Mouse (Mus musculus) kidney, embryonic 14.5 days (tissue): ENCODE measurements around the gene Rrp1b. TPM values are rescaled to one million over a fixed set of nuclear protein-coding genes. Genes with fewer than 3 reads are reported as not detected.

Source experiments
- ATAC-seq: fragments of 200-750 bp; cut with Nextera tagmentation; 2 replicates; pipeline ENCODE4 v1.8.0; 2017; ENCODE audit warnings: moderate number of reproducible peaks, mild to moderate bottlenecking, moderate TSS enrichment, moderate library complexity; ENCODE audit not compliant: low FRiP score, low TSS enrichment
- H3K27ac ChIP-seq: fragments of 300-500 bp; sonication (generic); 2 replicates; pipeline ENCODE4 v1.5.1; 2014; ENCODE audit warnings: low read depth, mild to moderate bottlenecking, low read length, moderate library complexity, mixed read lengths
- H3K27me3 ChIP-seq: fragments of 300-500 bp; sonication (generic); 2 replicates; pipeline ENCODE4 v1.6.1; 2014; ENCODE audit warnings: mild to moderate bottlenecking, low read length; ENCODE audit not compliant: control insufficient read depth, insufficient read depth
- H3K36me3 ChIP-seq: fragments of 300-500 bp; sonication (generic); 2 replicates; pipeline ENCODE4 v1.6.1; 2014; ENCODE audit warnings: low read length, mixed read lengths; ENCODE audit not compliant: control insufficient read depth, insufficient read depth
- H3K4me1 ChIP-seq: fragments of 300-500 bp; sonication (generic); 2 replicates; pipeline ENCODE4 v1.6.1; 2014; ENCODE audit warnings: low read length, mixed read lengths; ENCODE audit not compliant: control insufficient read depth, insufficient read depth
- H3K4me2 ChIP-seq: fragments of 300-500 bp; sonication (generic); replicated peaks from 2 replicates; pipeline ENCODE4 v1.6.1; 2014; ENCODE audit warnings: low read depth, mild to moderate bottlenecking, low read length
- H3K4me3 ChIP-seq: fragments of 300-500 bp; sonication (generic); 2 replicates; pipeline ENCODE4 v1.5.1; 2014; ENCODE audit warnings: mild to moderate bottlenecking, low read length
- H3K9ac ChIP-seq: fragments of 300-500 bp; sonication (generic); 2 replicates; pipeline ENCODE4 v1.6.1; 2014; ENCODE audit warnings: low read depth, mild to moderate bottlenecking, low read length, moderate library complexity
- H3K9me3 ChIP-seq: fragments of 300-500 bp; sonication (generic); 2 replicates; pipeline ENCODE4 v1.6.1; 2016; ENCODE audit warnings: low read length; ENCODE audit not compliant: control insufficient read depth
- WGBS: fragments of 180-500 bp; shearing (Covaris S2); extraction: QIAGEN DNeasy Blood & Tissue Kit; methylation state at CpG from one replicate; pipeline ENCODE4 v1.1.7; 2014; 5-methylcytosine and 5-hydroxymethylcytosine counted together
- polyA plus RNA-seq: library from polyadenylated mRNA; unstranded; fragments of >200 nt; fragmentation: Nextera tagmentation; extraction: Ambion mirVana; gene quantifications from 2 replicates; pipeline ENCODE4 v1.2.1, GENCODE M21; 2014

The Rrp1b gene
- polyA plus RNA-seq, 1 experiment from 2014 or later, result 77.5 TPM

DNA sequence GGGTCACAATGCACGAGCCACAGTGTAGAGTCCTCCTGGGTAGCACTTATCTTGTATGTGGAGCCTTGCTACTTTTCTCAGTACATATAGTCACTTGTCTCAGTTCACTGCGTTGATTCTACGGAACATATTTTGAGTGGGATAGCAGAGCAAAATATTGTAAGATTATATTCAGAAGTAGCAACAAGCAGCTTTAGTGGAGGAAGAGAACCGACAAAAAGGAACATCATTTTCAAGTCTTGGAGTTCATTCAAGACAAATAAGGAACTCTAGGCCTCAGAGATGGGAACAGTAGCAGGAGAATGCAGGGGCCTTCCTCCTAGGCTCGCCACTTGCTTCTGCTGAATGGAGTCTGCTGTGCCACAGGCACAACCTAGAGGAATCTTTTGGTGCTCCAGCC is 10.6 kb downstream of the Rrp1b start:
- Histone ChIP-seq H3K4me1 (no peaks in the 10 kb centered on the region), H3K4me2 (no peak overlapping the region), H3K9ac (no peak overlapping the region), H3K27me3 (no peaks in the 10 kb centered on the region), H3K36me3 (peaks cover 52% of the 10 kb centered on the region), H3K9me3 (no peaks in the 10 kb centered on the region), H3K27ac (no peak overlapping the region), H3K4me3 (no peak overlapping the region)
- 91% methylated on average over 5 of the region's 5 CpGs for WGBS
- ATAC-seq, result no peak

DNA sequence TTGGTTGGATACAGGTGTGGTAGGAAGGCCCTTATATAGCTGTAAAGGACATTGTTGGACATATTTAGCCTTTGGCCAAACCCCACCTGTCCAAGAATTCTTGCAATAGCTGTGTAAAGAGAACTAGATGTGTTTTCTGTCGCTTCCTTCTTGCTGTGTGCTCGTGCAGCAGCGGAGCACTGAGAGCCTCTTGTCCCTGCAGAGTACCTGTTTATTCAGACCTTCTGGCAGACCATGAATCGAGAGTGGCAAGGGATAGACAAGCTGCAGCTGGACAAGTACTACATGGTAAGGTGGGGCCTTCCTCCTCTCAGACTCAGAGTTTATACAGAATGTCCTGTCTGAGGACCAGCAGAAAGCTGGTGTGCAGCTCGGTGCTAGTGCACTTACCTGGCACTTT is 12.5 kb downstream of the Rrp1b start:
- Histone ChIP-seq H3K9me3 (no peaks in the 10 kb centered on the region), H3K27me3 (no peaks in the 10 kb centered on the region), H3K27ac (no peak overlapping the region), H3K4me1 (no peaks in the 10 kb centered on the region), H3K4me2 (no peak overlapping the region), H3K4me3 (no peak overlapping the region), H3K36me3 (peaks cover 70% of the 10 kb centered on the region), H3K9ac (no peak overlapping the region)
- WGBS, result 87% methylated on average over 5 of the region's 5 CpGs
- no peak for ATAC-seq

DNA sequence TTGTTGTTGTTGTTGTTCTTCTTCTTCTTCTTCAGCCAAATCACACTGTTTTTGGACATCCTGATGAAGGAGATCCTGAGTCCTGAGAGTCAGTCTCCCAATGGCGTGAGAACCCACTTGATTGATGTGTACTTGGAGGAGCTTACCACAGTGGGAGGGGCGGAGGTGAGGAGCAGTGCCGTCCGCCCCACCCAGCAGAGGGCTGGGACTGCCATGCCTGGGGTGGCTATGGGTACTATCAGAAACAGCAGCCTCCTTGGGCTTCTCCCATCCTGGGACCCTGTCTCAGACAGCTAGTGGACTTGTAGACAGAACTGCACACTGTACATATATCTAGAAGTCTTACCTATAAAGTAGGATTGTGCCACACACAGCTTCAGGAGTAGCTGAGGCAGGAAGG is 14.0 kb downstream of the Rrp1b start:
- H3K27ac ChIP-seq, result no peak overlapping the region
- H3K4me2 ChIP-seq, result no peak overlapping the region
- H3K4me3 ChIP-seq, result no peak overlapping the region
- H3K27me3 ChIP-seq, result no peaks in the 10 kb centered on the region
- H3K36me3 ChIP-seq, result peaks cover 85% of the 10 kb centered on the region
- no peak overlapping the region for H3K9ac ChIP-seq
- no peaks in the 10 kb centered on the region for H3K4me1 ChIP-seq
- ATAC-seq, result no peak
- WGBS, result 89% methylated on average over 4 of the region's 4 CpGs
- no peaks in the 10 kb centered on the region for H3K9me3 ChIP-seq

DNA sequence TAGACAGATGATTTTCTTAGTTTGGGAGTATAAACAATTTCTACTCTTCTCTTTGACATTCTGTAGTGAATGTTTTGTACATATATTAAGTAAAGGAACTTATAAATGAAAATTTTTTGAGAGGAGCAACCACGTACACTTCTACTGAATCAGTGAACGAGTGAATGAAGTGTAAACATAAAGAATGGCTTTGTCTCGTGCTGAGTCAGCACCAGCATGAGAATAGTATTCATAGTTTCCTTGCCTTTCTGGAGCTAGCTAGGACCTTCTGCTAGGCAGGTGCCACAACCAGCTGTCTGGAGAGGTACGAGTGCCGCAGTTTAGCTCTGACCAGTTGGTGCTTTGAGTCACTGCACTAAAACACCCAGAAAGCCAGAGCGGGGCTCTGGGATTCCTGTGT is 14.7 kb downstream of the Rrp1b start:
- H3K36me3 ChIP-seq, result peaks cover 92% of the 10 kb centered on the region
- H3K4me2 ChIP-seq, result no peak overlapping the region
- no peaks in the 10 kb centered on the region for H3K27me3 ChIP-seq
- H3K27ac ChIP-seq, result no peak overlapping the region
- no peak for ATAC-seq
- 81% methylated on average over 6 of the region's 6 CpGs for WGBS
- no peak overlapping the region for H3K9ac ChIP-seq
- H3K4me3 ChIP-seq, result no peak overlapping the region
- H3K4me1 ChIP-seq, result no peaks in the 10 kb centered on the region
- no peaks in the 10 kb centered on the region for H3K9me3 ChIP-seq

DNA sequence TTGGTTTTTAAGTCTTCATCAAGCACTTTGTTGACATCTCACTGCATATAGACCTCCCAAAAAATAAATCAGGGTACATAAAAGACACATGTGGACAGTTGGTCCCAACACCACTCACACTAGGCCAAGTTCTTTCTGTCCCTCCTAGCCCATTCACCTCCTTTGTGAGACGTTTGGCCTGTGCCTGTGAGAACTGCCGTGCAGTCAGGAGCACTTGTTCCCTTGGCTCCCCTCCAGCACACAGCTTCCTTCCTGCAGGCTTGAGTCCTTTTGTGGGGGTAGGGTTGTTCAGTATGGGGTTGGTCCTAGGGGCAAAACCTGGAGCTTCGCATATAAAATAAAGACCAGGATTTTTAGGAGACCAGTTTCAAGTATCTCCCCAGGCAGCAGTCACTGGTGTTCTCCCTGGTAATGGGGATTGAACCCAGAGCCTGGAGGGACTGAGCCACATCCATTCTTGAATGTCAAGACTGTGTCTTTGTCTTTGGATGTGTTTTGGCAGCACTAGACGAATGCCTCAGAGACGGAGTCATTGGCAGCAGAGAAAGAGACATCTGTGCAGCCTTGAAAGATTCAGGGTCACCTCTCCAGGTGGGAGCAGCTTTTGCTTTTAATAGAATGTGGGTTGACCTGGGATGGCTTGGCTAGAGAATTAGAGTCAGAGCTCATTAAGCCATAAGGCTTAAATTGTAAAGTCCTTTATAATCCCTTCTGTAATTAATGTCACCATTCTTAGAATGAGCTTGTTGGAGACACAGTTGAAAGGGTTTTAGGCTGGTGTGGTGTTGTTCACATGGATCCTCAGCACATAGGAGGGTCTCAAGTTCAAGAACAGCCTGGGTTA is 16.6 kb downstream of the Rrp1b start:
- 78% methylated on average over 5 of the region's 5 CpGs for WGBS
- Histone ChIP-seq H3K4me2 (no peak overlapping the region), H3K4me1 (no peaks in the 10 kb centered on the region), H3K36me3 (peaks cover 98% of the 10 kb centered on the region), H3K9ac (no peak overlapping the region), H3K27ac (no peak overlapping the region), H3K9me3 (no peaks in the 10 kb centered on the region), H3K27me3 (no peaks in the 10 kb centered on the region), H3K4me3 (no peak overlapping the region)
- no peak for ATAC-seq

- Histone ChIP-seq H3K4me1 (no peaks in the 10 kb centered on the region), H3K9me3 (no peaks in the 10 kb centered on the region), H3K4me3 (no peak overlapping the region), H3K27me3 (no peaks in the 10 kb centered on the region), H3K9ac (no peak overlapping the region), H3K36me3 (peaks cover 99% of the 10 kb centered on the region), H3K4me2 (no peak overlapping the region), H3K27ac (no peak overlapping the region)
- WGBS, result 89% methylated on average over 5 of the region's 5 CpGs
- ATAC-seq, result no peak
Observed at GRCm38 (mm10) chr17:32053677-32054076, 17.8 kb downstream of the Rrp1b start.

DNA sequence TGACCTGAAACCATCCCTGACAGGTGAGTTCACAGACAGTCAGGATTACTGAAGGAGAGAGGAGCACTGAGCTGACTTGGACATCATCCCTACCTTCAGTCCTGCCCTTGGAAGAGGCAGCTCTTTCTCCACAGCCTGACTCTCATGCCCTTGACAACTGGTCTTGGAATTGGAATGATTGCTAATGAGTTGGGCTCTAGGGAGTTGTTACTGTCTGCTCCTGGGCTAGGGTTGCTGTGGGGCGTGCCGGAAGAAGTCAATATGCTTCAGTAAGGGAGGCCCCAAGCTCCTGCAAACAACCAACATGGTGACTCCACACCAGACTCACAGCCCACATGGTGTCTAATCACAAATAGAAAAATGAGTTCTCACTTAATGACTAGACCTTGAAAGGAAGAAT is 21.9 kb downstream of the Rrp1b start:
- no peak for ATAC-seq
- H3K9me3 ChIP-seq, result no peaks in the 10 kb centered on the region
- WGBS, result 84% methylated on average over 2 of the region's 2 CpGs
- no peaks in the 10 kb centered on the region for H3K4me1 ChIP-seq
- H3K4me2 ChIP-seq, result no peak overlapping the region
- no peak overlapping the region for H3K4me3 ChIP-seq
- no peaks in the 10 kb centered on the region for H3K27me3 ChIP-seq
- peaks cover 99% of the 10 kb centered on the region for H3K36me3 ChIP-seq
- no peak overlapping the region for H3K9ac ChIP-seq
- H3K27ac ChIP-seq, result no peak overlapping the region

- H3K4me2 ChIP-seq, result no peak overlapping the region
- no peak for ATAC-seq
- WGBS, result 96% methylated on average over 2 of the region's 2 CpGs
- H3K27ac ChIP-seq, result no peak overlapping the region
- H3K9ac ChIP-seq, result no peak overlapping the region
- H3K27me3 ChIP-seq, result no peaks in the 10 kb centered on the region
- H3K9me3 ChIP-seq, result no peaks in the 10 kb centered on the region
- no peaks in the 10 kb centered on the region for H3K4me1 ChIP-seq
- H3K4me3 ChIP-seq, result no peak overlapping the region
- peaks cover 90% of the 10 kb centered on the region for H3K36me3 ChIP-seq
Observed at GRCm38 (mm10) chr17:32059084-32059483, 23.2 kb downstream of the Rrp1b start.

DNA sequence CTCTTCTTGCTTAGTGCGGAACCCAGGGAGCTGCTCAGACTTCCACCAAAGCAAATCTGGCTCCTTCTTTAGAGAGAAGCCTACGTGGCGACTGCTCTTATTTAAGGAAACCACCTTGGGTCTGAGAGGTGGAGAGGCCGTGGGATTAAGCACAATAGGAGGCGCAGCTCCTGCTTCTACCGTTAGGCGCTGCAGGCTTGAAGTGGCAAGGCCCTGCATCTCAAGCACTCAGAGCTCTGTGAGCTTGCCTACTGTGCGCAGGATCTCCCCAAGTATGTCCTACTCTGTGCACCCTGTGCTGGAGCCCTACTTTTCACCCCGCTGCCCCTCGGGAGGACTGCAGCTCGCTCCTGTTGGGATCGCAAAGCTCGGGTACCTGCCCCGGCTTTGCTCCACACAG is 25.3 kb downstream of the Rrp1b start:
- H3K27me3 ChIP-seq, result no peaks in the 10 kb centered on the region
- 97% methylated on average over 14 of the region's 14 CpGs for WGBS
- H3K4me1 ChIP-seq, result no peaks in the 10 kb centered on the region
- H3K9me3 ChIP-seq, result no peaks in the 10 kb centered on the region
- no peak overlapping the region for H3K9ac ChIP-seq
- no peak overlapping the region for H3K4me3 ChIP-seq
- H3K4me2 ChIP-seq, result no peak overlapping the region
- ATAC-seq, result no peak
- no peak overlapping the region for H3K27ac ChIP-seq
- peaks cover 68% of the 10 kb centered on the region for H3K36me3 ChIP-seq
